Mouse (Mus musculus) ES-E14 (cell line): ENCODE data around the gene Cdk4. TPM values are rescaled to one million over a fixed set of nuclear protein-coding genes. Genes with fewer than 3 reads are reported as not detected.

Experiments used
- DNase-seq: peaks from one replicate; pipeline ENCODE4 v3.0.0-alpha.2; 2013; ENCODE audit warnings: low read depth, low spot score
- H3K27ac ChIP-seq: 2 replicates; pipeline ENCODE4 v1.5.1; 2012; ENCODE audit warnings: low read depth, mild to moderate bottlenecking, low read length, moderate library complexity, mixed read lengths; ENCODE audit not compliant: poor library complexity, insufficient read depth, severe bottlenecking
- H3K36me3 ChIP-seq: 2 replicates; pipeline ENCODE4 v1.6.1; 2012; ENCODE audit warnings: mild to moderate bottlenecking, low read length, moderate library complexity, mixed read lengths; ENCODE audit not compliant: control insufficient read depth, poor library complexity, insufficient read depth, severe bottlenecking
- H3K4me1 ChIP-seq, 2 experiments: fragments of 150-350 bp in 1 of 2; sonication (generic) in 1 of 2; 2 replicates each; pipeline ENCODE4 v1.6.1; 2012; ENCODE audit warnings: low read length in 2 of 2, mild to moderate bottlenecking in 1 of 2, mixed read lengths in 1 of 2; ENCODE audit not compliant: control insufficient read depth in 2 of 2, insufficient read depth in 2 of 2, poor library complexity in 1 of 2
- H3K4me3 ChIP-seq, 2 experiments: fragments of 150-350 bp in 1 of 2; sonication (generic) in 1 of 2; 2 replicates each; pipeline ENCODE4 v1.5.1; 2012; ENCODE audit warnings: low read length in 2 of 2, low read depth in 1 of 2, mild to moderate bottlenecking in 1 of 2, mixed read lengths in 1 of 2; ENCODE audit not compliant: insufficient read depth in 1 of 2, poor library complexity in 1 of 2, severe bottlenecking in 1 of 2
- H3K9ac ChIP-seq: 2 replicates; pipeline ENCODE4 v1.6.1; 2012; ENCODE audit warnings: low read depth, mild to moderate bottlenecking, low read length, mixed read lengths; ENCODE audit not compliant: poor library complexity, insufficient read depth, severe bottlenecking
- H3K9me3 ChIP-seq: fragments of 150-350 bp; sonication (generic); 2 replicates; pipeline ENCODE4 v1.6.1; 2012; ENCODE audit warnings: low read depth, mild to moderate bottlenecking, low read length; ENCODE audit not compliant: control insufficient read depth, insufficient read depth
- CHD2 ChIP-seq: IDR thresholded peaks from 2 replicates; pipeline ENCODE4 v1.6.1; 2014; ENCODE audit warnings: mild to moderate bottlenecking, low read depth, low read length, inconsistent platforms
- HCFC1 ChIP-seq: IDR thresholded peaks from 2 replicates; pipeline ENCODE4 v1.6.1; 2012; ENCODE audit warnings: low read length, inconsistent platforms, borderline replicate concordance; ENCODE audit not compliant: insufficient read depth
- MAFK ChIP-seq: IDR thresholded peaks from 2 replicates; pipeline ENCODE4 v1.6.1; 2014; ENCODE audit warnings: mild to moderate bottlenecking, low read depth, low read length, inconsistent platforms; ENCODE audit not compliant: insufficient read depth
- ZC3H11A ChIP-seq: IDR thresholded peaks from 2 replicates; pipeline ENCODE4 v1.6.1; 2012; ENCODE audit warnings: low read depth, mild to moderate bottlenecking, inconsistent platforms, low read length, borderline replicate concordance
- ZNF384 ChIP-seq: IDR thresholded peaks from 2 replicates; pipeline ENCODE4 v1.6.1; 2012; ENCODE audit warnings: low read depth, low read length, inconsistent platforms
- in situ Hi-C, 2 experiments: fragments of 600-800 bp; cut with MboI; formaldehyde crosslinking; loops; one replicate each; pipeline ENCODE4 v1.15.1; 2025; ENCODE audit warnings: low sequenced_read_pairs in 2 of 2, inconsistent platforms in 1 of 2; ENCODE audit not compliant: unreplicated experiment in 2 of 2
- total RNA-seq: library from RNA; depleted of rRNA; stranded (reverse); fragments of 300-350 nt; gene quantifications from 2 replicates; pipeline ENCODE4 v1.2.3, GENCODE M21; 2012

Gene Cdk4
- total RNA-seq, 1 experiment = 522 TPM

GRCm38 (mm10) chr10:127066519-127067018 lies 3.2 kb downstream of the Cdk4 start:
- H3K9ac ChIP-seq = peak overlapping the region; percentile 36; the same call in 1 of the 2 replicates
- no peak overlapping the region for H3K4me3 ChIP-seq
- H3K4me1 ChIP-seq = peaks cover 2 to 10% of the 10 kb centered on the region in 2 experiments; a peak in 3 of 4 replicates
- TF ChIP-seq HCFC1 (no peak), MAFK (no peak), ZNF384 (no peak), CHD2 (no peak), ZC3H11A (no peak)
- no peaks in the 10 kb centered on the region for H3K9me3 ChIP-seq
- H3K27ac ChIP-seq = no peak overlapping the region; the same call in 1 of the 2 replicates
- DNase-seq = no peak
- H3K36me3 ChIP-seq = peaks cover 39% of the 10 kb centered on the region
- in situ Hi-C loops = no loop called here

- TF ChIP-seq ZNF384 = no peak
- no peak for TF ChIP-seq HCFC1
- no peak for TF ChIP-seq CHD2
- TF ChIP-seq MAFK = no peak
- TF ChIP-seq ZC3H11A = no peak
- H3K9me3 ChIP-seq = no peaks in the 10 kb centered on the region
- H3K9ac ChIP-seq = peak overlapping the region; percentile 97; the same call in 1 of the 2 replicates
- no peak for DNase-seq
- H3K4me3 ChIP-seq = peak overlapping the region; percentile 97 to 98; a peak in 3 of 4 replicates
- in situ Hi-C loops = no loop called here
- H3K36me3 ChIP-seq = peaks cover 39% of the 10 kb centered on the region
- no peak overlapping the region for H3K27ac ChIP-seq
- H3K4me1 ChIP-seq = peaks cover 0 to 10% of the 10 kb centered on the region in 2 experiments; a peak in 2 of 4 replicates
Observed at GRCm38 (mm10) chr10:127068360-127069038, 5.2 kb downstream of the Cdk4 start.

GRCm38 (mm10) chr10:127069281-127070189 lies 6.2 kb downstream of the Cdk4 start:
- TF ChIP-seq MAFK (no peak), ZNF384 (no peak), HCFC1 (no peak; the same call in 1 of the 2 replicates), CHD2 (no peak), ZC3H11A (no peak)
- no peak for DNase-seq
- no peaks in the 10 kb centered on the region for H3K9me3 ChIP-seq
- H3K4me1 ChIP-seq = peaks cover 0 to 10% of the 10 kb centered on the region in 2 experiments; a peak in 2 of 4 replicates
- in situ Hi-C loops = no loop called here
- peak overlapping the region; percentile 89 for H3K27ac ChIP-seq
- H3K36me3 ChIP-seq = peaks cover 35% of the 10 kb centered on the region
- peak overlapping the region; percentile 97 to 98 for H3K4me3 ChIP-seq
- H3K9ac ChIP-seq = peak overlapping the region; percentile 97

- Histone ChIP-seq H3K4me3 (peak within 1 kb of the TSS; percentile 97 to 98), H3K9ac (peak within 1 kb of the TSS; percentile 97), H3K36me3 (peaks cover 26% of the 10 kb centered on the region), H3K4me1 (peaks cover 0 to 6% of the 10 kb centered on the region in 2 experiments; a peak in 2 of 4 replicates), H3K27ac (peak within 1 kb of the TSS; percentile 89), H3K9me3 (no peaks in the 10 kb centered on the region)
- peak; percentile 93 for DNase-seq
- in situ Hi-C loops = no loop called here
- TF ChIP-seq ZNF384 = peak; percentile 95
- TF ChIP-seq HCFC1 = 0 out of 2 replicates have a peak, but pooled peaks have one; percentile 55
- peak; percentile 28; the same call in 1 of the 2 replicates for TF ChIP-seq CHD2
- no peak for TF ChIP-seq MAFK
- TF ChIP-seq ZC3H11A = no peak
Observed at GRCm38 (mm10) chr10:127070190-127071121, 7.1 kb downstream of the Cdk4 start, which contains the start of gene Tspan31. Gene Tspan31 (minus strand): TSS chr10:127070264.
